Comparison of ENCODE assay signal across 14 mouse cellular contexts in genomic region chr11:75033581-75034067, GRCm38 (mm10).
A peak's percentile ranks its signal among the peaks of the same experiment; 100 is the strongest.
DNase-seq lines count a peak whose midpoint lies in the region; ATAC-seq and TF ChIP-seq lines count a peak whose summit lies in the region.
"Had no signal": no experiment of that assay in that cellular context is flagged by ENCODE, and none has a peak within 500 bp of the region (broad histone marks: within the 10 kb centered on the region; RNA-seq: fewer than 3 reads in every experiment).

No protein-coding gene starts in this region.

- H3K27me3 ChIP-seq in lung, embryonic 14.5 days (ENCODE audit: insufficient read depth, low read length): no peaks in the 10 kb centered on the region
- H3K27me3 ChIP-seq in intestine, embryonic 16.5 days (replicated peaks; ENCODE audit: control insufficient read depth, insufficient read depth, low read length): no peaks in the 10 kb centered on the region
- no peaks in the 10 kb centered on the region for H3K27me3 ChIP-seq in stomach, embryonic 15.5 days (replicated peaks)
- H3K27me3 ChIP-seq: CH12.LX had no signal

- no peak overlapping the region for H3K9ac ChIP-seq in lung, embryonic 14.5 days
- H3K9ac ChIP-seq in intestine, embryonic 16.5 days (ENCODE audit: low read depth, low read length): no peak overlapping the region
- H3K9ac ChIP-seq in stomach, embryonic 15.5 days: no peak overlapping the region

- TF ChIP-seq CTCF in gastrocnemius, adult 2 months (IDR thresholded peaks at IDR 0.05): no peak
- TF ChIP-seq CTCF in lung, embryonic 14.5 days (IDR thresholded peaks at IDR 0.05; ENCODE audit: low read depth): no peak

- no peaks in the 10 kb centered on the region for H3K9me3 ChIP-seq in lung, embryonic 14.5 days (ENCODE audit: low read depth, low read length)
- no peaks in the 10 kb centered on the region for H3K9me3 ChIP-seq in intestine, embryonic 16.5 days (ENCODE audit: control insufficient read depth, low read length)
- H3K9me3 ChIP-seq in stomach, embryonic 15.5 days: no peaks in the 10 kb centered on the region
- H3K9me3 ChIP-seq: limb, embryonic 10.5 days had no signal

- H3K27ac ChIP-seq in gastrocnemius, adult 2 months: peak overlapping the region; percentile 78
- H3K27ac ChIP-seq in lung, embryonic 14.5 days (ENCODE audit: low read depth): peak overlapping the region; percentile 79
- peak overlapping the region; percentile 68 for H3K27ac ChIP-seq in intestine, embryonic 16.5 days (ENCODE audit: low read length)
- peak overlapping the region; percentile 64 for H3K27ac ChIP-seq in stomach, embryonic 15.5 days
- H3K27ac ChIP-seq: limb, embryonic 10.5 days had no signal

- 31% methylated on average over 5 of the region's 5 CpGs for WGBS in lung, embryonic 14.5 days
- WGBS in intestine, embryonic 16.5 days: 56% methylated on average over 5 of the region's 5 CpGs
- WGBS in stomach, embryonic 15.5 days: 47% methylated on average over 5 of the region's 5 CpGs

- ATAC-seq in lung, embryonic 14.5 days (ENCODE audit: insufficient read depth): peak; percentile 95
- peak; percentile 59 for ATAC-seq in intestine, embryonic 16.5 days
- peak; percentile 27; the same call in 1 of the 2 replicates for ATAC-seq in stomach, embryonic 15.5 days (ENCODE audit: insufficient read depth, low FRiP score, low read depth)
- ATAC-seq: inflammation-experienced regulatory T-cells, adult 6 months; midbrain, embryonic 16.5 days had no signal

- DNase-seq in gastrocnemius, adult 2 months: no peak
- DNase-seq in gastrocnemius, postnatal 25 days: no peak
- peak; percentile 89 for DNase-seq in lung, embryonic 14.5 days
- no peak for DNase-seq in lung, adult 18-20 months
- no peak for DNase-seq in embryo, embryonic 9.5 days (ENCODE audit: extremely low spot score)
- DNase-seq: adrenal gland, postnatal 14 days; cerebellum, adult 11-12 months; layer of hippocampus, adult 9-11 months had no signal

- 0 out of 2 replicates have a peak, but pooled peaks cover 3% of the 10 kb centered on the region for H3K36me3 ChIP-seq in lung, embryonic 14.5 days (ENCODE audit: insufficient read depth)
- peaks cover 1% of the 10 kb centered on the region; the same call in 1 of the 2 replicates for H3K36me3 ChIP-seq in intestine, embryonic 16.5 days (ENCODE audit: control insufficient read depth, insufficient read depth, low read length)
- no peaks in the 10 kb centered on the region for H3K36me3 ChIP-seq in stomach, embryonic 15.5 days

- intact Hi-C loops in gastrocnemius, adult 2 months (cut with DNase I): no loop called here

- peaks cover 27% of the 10 kb centered on the region for H3K4me1 ChIP-seq in lung, embryonic 14.5 days (ENCODE audit: insufficient read depth)
- H3K4me1 ChIP-seq in intestine, embryonic 16.5 days (ENCODE audit: control insufficient read depth, insufficient read depth, low read length): peaks cover 13% of the 10 kb centered on the region
- H3K4me1 ChIP-seq in stomach, embryonic 15.5 days: peaks cover 8% of the 10 kb centered on the region; the same call in 1 of the 2 replicates

- peak overlapping the region; percentile 16; the same call in 1 of the 2 replicates for H3K4me2 ChIP-seq in lung, embryonic 14.5 days
- H3K4me2 ChIP-seq in intestine, embryonic 16.5 days (ENCODE audit: low read depth, low read length): no peak overlapping the region
- H3K4me2 ChIP-seq in stomach, embryonic 15.5 days: no peak overlapping the region

- H3K4me3 ChIP-seq in gastrocnemius, adult 2 months: no peak overlapping the region
- no peak overlapping the region for H3K4me3 ChIP-seq in lung, embryonic 14.5 days (ENCODE audit: low read depth, low read length)
- no peak overlapping the region for H3K4me3 ChIP-seq in intestine, embryonic 16.5 days (ENCODE audit: low read length)
- no peak overlapping the region for H3K4me3 ChIP-seq in stomach, embryonic 15.5 days (replicated peaks)
- H3K4me3 ChIP-seq: limb, embryonic 10.5 days had no signal

Comparison
In these comparisons a context has a peak if more than half of its experiments do, and no peak if none do; other contexts are left out.
1. ATAC-seq: peak in every context shown above with its lines; median percentile 95 in lung, embryonic 14.5 days; 59 in intestine, embryonic 16.5 days; 27 in stomach, embryonic 15.5 days.